Mouse (Mus musculus): ENCODE measurements around the gene Tfcp2l1. TPM values are rescaled to one million over a fixed set of nuclear protein-coding genes. Genes with fewer than 3 reads are reported as not detected.

The Tfcp2l1 gene
- total and polyA plus RNA-seq, 3 experiments = not detected

DNA sequence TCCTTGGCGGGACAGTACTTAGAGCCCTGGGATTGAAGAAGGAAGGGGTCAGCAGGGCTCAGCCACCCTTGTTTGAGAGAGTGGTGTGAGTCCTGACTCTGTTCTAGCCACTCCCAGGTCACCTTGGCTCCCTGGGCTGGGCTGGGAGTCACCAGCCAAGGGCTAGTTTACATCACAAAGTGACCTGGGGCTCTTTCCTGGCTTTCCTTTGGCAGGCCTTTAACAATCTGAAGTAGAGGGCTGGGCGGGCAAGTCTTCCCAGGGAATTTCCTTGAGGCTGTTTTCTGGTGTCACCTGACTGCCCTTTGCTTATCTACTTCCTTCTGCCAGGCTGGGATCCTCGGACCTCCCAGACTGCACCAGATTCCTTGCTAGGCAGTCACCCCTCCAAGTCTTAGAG, 20.3 kb downstream of the Tfcp2l1 start:
- H3K36me3 ChIP-seq (ENCODE audit: control insufficient read depth in 1 of 2, insufficient read depth in 2 of 2, low read length in 2 of 2) = no peaks in the 10 kb centered on the region
- no peaks in the 10 kb centered on the region for H3K27me3 ChIP-seq (ENCODE audit: control insufficient read depth in 1 of 2, insufficient read depth in 2 of 2, low read length in 2 of 2)
- no peak overlapping the region for H3K27ac ChIP-seq (ENCODE audit: control insufficient read depth, low read depth, low read length)
- no peak for DNase-seq (ENCODE audit: low read depth, low spot score)
- no peaks in the 10 kb centered on the region for H3K9me3 ChIP-seq (replicated peaks; ENCODE audit: insufficient read depth, low read length)
- TF ChIP-seq ELF1 (IDR thresholded peaks at IDR 0.05; ENCODE audit: low read depth, low read length) (no peak), CTCF (IDR thresholded peaks at IDR 0.05 in 2 of 3, conservative IDR thresholded peaks at IDR 0.05 in 1 of 3; ENCODE audit: control insufficient read depth in 1 of 3, insufficient read depth in 1 of 3, low read depth in 2 of 3, low read length in 3 of 3, poor library complexity in 1 of 3, severe bottlenecking in 1 of 3) (no peak), ZMIZ1 (IDR thresholded peaks at IDR 0.05; ENCODE audit: low read depth, low read length) (no peak), USF2 (IDR thresholded peaks at IDR 0.05; ENCODE audit: borderline replicate concordance in 1 of 2, insufficient read depth in 1 of 2, low read depth in 1 of 2, low read length in 2 of 2) (no peak), BHLHE40 (IDR thresholded peaks at IDR 0.05; ENCODE audit: borderline replicate concordance, low read depth, low read length) (no peak), MAFK (IDR thresholded peaks at IDR 0.05; ENCODE audit: borderline replicate concordance, low read depth, low read length) (no peak), MAZ (IDR thresholded peaks at IDR 0.05; ENCODE audit: low read depth, low read length) (no peak), NRF1 (IDR thresholded peaks at IDR 0.05; ENCODE audit: insufficient read depth, low read depth, low read length, poor library complexity, severe bottlenecking) (no peak), CHD2 (IDR thresholded peaks at IDR 0.05; ENCODE audit: low read length) (no peak), USF1 (IDR thresholded peaks at IDR 0.05; ENCODE audit: low read depth, low read length) (no peak), CHD1 (IDR thresholded peaks at IDR 0.05; ENCODE audit: low read depth, low read length) (no peak), MXI1 (IDR thresholded peaks at IDR 0.05; ENCODE audit: low read depth, low read length) (no peak), RAD21 (IDR thresholded peaks at IDR 0.05; ENCODE audit: low read depth, low read length) (no peak), ETS1 (IDR thresholded peaks at IDR 0.05; ENCODE audit: low read depth, low read length) (no peak), SIN3A (IDR thresholded peaks at IDR 0.05; ENCODE audit: low read length) (no peak), JUND (IDR thresholded peaks at IDR 0.05; ENCODE audit: low read depth, low read length) (no peak)
- H3K79me2 ChIP-seq (ENCODE audit: control insufficient read depth, insufficient read depth, low read length, poor library complexity) = no peaks in the 10 kb centered on the region
- no peak overlapping the region for H3K9ac ChIP-seq (ENCODE audit: control insufficient read depth, low read depth, low read length, poor library complexity, severe bottlenecking)
- H3K4me3 ChIP-seq (ENCODE audit: control insufficient read depth in 1 of 2, insufficient read depth in 1 of 2, low read depth in 2 of 2, low read length in 2 of 2) = no peak overlapping the region
- H3K4me1 ChIP-seq (ENCODE audit: control insufficient read depth in 1 of 2, insufficient read depth in 2 of 2, low read length in 2 of 2) = no peaks in the 10 kb centered on the region

DNA sequence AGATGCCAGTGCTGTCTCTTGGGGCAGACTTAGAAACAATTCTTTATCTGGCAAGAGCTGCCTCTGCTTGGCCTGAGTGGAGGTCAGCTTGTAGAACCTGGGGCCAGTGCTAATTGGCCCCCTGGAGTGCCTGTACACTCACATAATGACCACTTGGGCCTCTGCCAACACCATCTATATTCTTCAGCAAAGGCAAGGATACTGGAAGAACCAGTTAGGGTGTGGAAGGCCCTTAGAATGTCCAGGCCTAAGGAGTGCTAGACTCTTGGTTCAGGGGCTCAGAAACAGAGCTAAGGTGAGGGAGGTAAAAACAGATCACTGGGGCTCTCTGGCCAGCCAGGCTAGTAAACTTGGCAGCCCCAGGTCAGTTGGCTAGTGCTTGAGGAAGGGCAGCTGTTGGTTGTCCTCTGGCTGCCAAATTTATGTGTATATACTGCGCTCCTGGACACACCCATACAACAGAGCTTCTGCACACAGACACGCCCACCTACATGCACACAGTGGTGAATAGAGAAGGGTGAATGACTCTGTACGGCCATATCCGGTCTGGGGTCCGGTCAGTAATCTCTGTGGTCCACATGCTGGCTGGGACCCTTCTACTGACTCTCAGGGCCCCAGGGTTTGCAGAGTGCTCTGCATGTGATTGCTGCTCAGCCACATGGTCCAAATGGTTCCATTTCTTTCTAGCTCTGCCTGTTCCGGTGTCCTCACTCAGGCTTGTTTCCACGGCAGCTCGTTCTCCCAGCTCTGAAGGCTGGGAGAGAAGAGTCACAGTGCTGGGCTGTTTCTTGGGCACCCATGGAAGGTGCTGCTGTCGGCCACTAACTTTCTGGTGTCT, 22.4 kb downstream of the Tfcp2l1 start:
- no peaks in the 10 kb centered on the region for H3K27me3 ChIP-seq (ENCODE audit: control insufficient read depth in 1 of 2, insufficient read depth in 2 of 2, low read length in 2 of 2)
- H3K36me3 ChIP-seq (ENCODE audit: control insufficient read depth in 1 of 2, insufficient read depth in 2 of 2, low read length in 2 of 2) = no peaks in the 10 kb centered on the region
- no peaks in the 10 kb centered on the region for H3K4me1 ChIP-seq (ENCODE audit: control insufficient read depth in 1 of 2, insufficient read depth in 2 of 2, low read length in 2 of 2)
- no peak overlapping the region for H3K27ac ChIP-seq (ENCODE audit: control insufficient read depth, low read depth, low read length)
- no peak for DNase-seq (ENCODE audit: low read depth, low spot score)
- H3K79me2 ChIP-seq (ENCODE audit: control insufficient read depth, insufficient read depth, low read length, poor library complexity) = no peaks in the 10 kb centered on the region
- no peak overlapping the region for H3K4me3 ChIP-seq (ENCODE audit: control insufficient read depth in 1 of 2, insufficient read depth in 1 of 2, low read depth in 2 of 2, low read length in 2 of 2)
- H3K9ac ChIP-seq (ENCODE audit: control insufficient read depth, low read depth, low read length, poor library complexity, severe bottlenecking) = no peak overlapping the region
- H3K9me3 ChIP-seq (replicated peaks; ENCODE audit: insufficient read depth, low read length) = no peaks in the 10 kb centered on the region
- TF ChIP-seq USF1 (IDR thresholded peaks at IDR 0.05; ENCODE audit: low read depth, low read length) (no peak), ELF1 (IDR thresholded peaks at IDR 0.05; ENCODE audit: low read depth, low read length) (no peak), POLR2A (IDR thresholded peaks at IDR 0.05; ENCODE audit: control insufficient read depth in 1 of 2, insufficient read depth in 1 of 2, low read depth in 1 of 2, low read length in 2 of 2, poor library complexity in 1 of 2) (no peak), TCF12 (IDR thresholded peaks at IDR 0.05; ENCODE audit: low read depth, low read length) (no peak), POLR2AphosphoS2 (IDR thresholded peaks at IDR 0.05; ENCODE audit: low read length) (no peak), USF2 (IDR thresholded peaks at IDR 0.05; ENCODE audit: borderline replicate concordance in 1 of 2, insufficient read depth in 1 of 2, low read depth in 1 of 2, low read length in 2 of 2) (no peak), SMC3 (IDR thresholded peaks at IDR 0.05; ENCODE audit: low read depth, low read length) (no peak), ZNF384 (IDR thresholded peaks at IDR 0.05; ENCODE audit: low read depth, low read length) (no peak)

Measured in MEL (cell line).